Mouse (Mus musculus): ENCODE measurements around the gene Bscl2. TPM values are rescaled to one million over a fixed set of nuclear protein-coding genes. Genes with fewer than 3 reads are reported as not detected.
"Not testable (repeated sequence)": the region's sequence is repeated elsewhere in the genome, so short reads cannot be mapped to it uniquely, and the experiment has no call there.

Gene Bscl2
- polyA plus RNA-seq, 1 experiment from 2014 or later, result 41.4 TPM

GRCm38 (mm10) chr19:8887585-8888463, 50.6 kb downstream of the Bscl2 start:
- Histone ChIP-seq H3K27me3 (replicated peaks; ENCODE audit: low read depth, poor library complexity, severe bottlenecking) (no peaks in the 10 kb centered on the region), H3K4me1 (peaks cover 17% of the 10 kb centered on the region), H3K4me3 (peak overlapping the region; percentile 71), H3K36me3 (replicated peaks) (peaks cover 23% of the 10 kb centered on the region), H3K9me3 (no peaks in the 10 kb centered on the region), H3K27ac (replicated peaks) (peak overlapping the region; percentile 93)
- DNase-seq (ENCODE audit: low spot score), result peak; percentile 18
- 15% methylated on average over 19 of the region's 19 CpGs for WGBS

- Histone ChIP-seq H3K4me1 (peaks cover 21% of the 10 kb centered on the region), H3K9me3 (no peaks in the 10 kb centered on the region), H3K36me3 (replicated peaks) (peaks cover 23% of the 10 kb centered on the region), H3K27ac (replicated peaks) (peak within 1 kb of the TSS; percentile 93), H3K27me3 (replicated peaks; ENCODE audit: low read depth, poor library complexity, severe bottlenecking) (no peaks in the 10 kb centered on the region), H3K4me3 (peak within 1 kb of the TSS; percentile 71)
- under 1% methylated on average over 58 of the region's 58 CpGs for WGBS
- DNase-seq (ENCODE audit: low spot score), result peak; percentile 97
These were observed 51.5 kb downstream of the Bscl2 start, which contains the start of the genes 1810009A15Rik and Gm49416 for GRCm38 (mm10) chr19:8888511-8889385. 1810009A15Rik (plus strand) TSS chr19:8888853. Gm49416 (plus strand) TSS chr19:8888926.

- H3K27ac ChIP-seq (replicated peaks), result peak within 1 kb of the TSS; percentile 95
- WGBS, result 4% methylated on average over 54 of the region's 54 CpGs
- H3K36me3 ChIP-seq (replicated peaks), result peaks cover 51% of the 10 kb centered on the region
These were observed 55.8 kb downstream of the Bscl2 start, which contains the start of gene Ints5 for GRCm38 (mm10) chr19:8892829-8893766. Ints5 (plus strand) TSS chr19:8893005.

GRCm38 (mm10) chr19:8895397-8895960, 58.2 kb downstream of the Bscl2 start:
- Histone ChIP-seq H3K27ac (replicated peaks) (no peak overlapping the region), H3K4me1 (peaks cover 44% of the 10 kb centered on the region), H3K27me3 (replicated peaks; ENCODE audit: low read depth, poor library complexity, severe bottlenecking) (no peaks in the 10 kb centered on the region), H3K36me3 (replicated peaks) (peaks cover 47% of the 10 kb centered on the region), H3K9me3 (no peaks in the 10 kb centered on the region), H3K4me3 (no peak overlapping the region; the same call in 1 of the 2 replicates)
- no peak for DNase-seq (ENCODE audit: low spot score)
- 89% methylated on average over 9 of the region's 9 CpGs for WGBS

More at GRCm38 (mm10) chr19:8892829-8893766, 55.8 kb downstream of the Bscl2 start, which contains the start of gene Ints5:
- Histone ChIP-seq H3K27me3 (replicated peaks; ENCODE audit: low read depth, poor library complexity, severe bottlenecking) (no peaks in the 10 kb centered on the region), H3K4me3 (peak within 1 kb of the TSS; percentile 91), H3K4me1 (peaks cover 38% of the 10 kb centered on the region), H3K9me3 (no peaks in the 10 kb centered on the region)
- peak; percentile 88 for DNase-seq (ENCODE audit: low spot score)

- H3K27ac ChIP-seq (replicated peaks); DNase-seq (ENCODE audit: low spot score); H3K9me3 ChIP-seq; H3K27me3 ChIP-seq (replicated peaks; ENCODE audit: low read depth, poor library complexity, severe bottlenecking): not testable (repeated sequence)
- 89% methylated on average over 5 of the region's 5 CpGs for WGBS
- peaks cover 45% of the 10 kb centered on the region for H3K36me3 ChIP-seq (replicated peaks)
- H3K4me1 ChIP-seq, result peaks cover 44% of the 10 kb centered on the region
- peak overlapping the region; percentile 93; the same call in 1 of the 2 replicates for H3K4me3 ChIP-seq
These were observed 59.0 kb downstream of the Bscl2 start for GRCm38 (mm10) chr19:8896231-8896630.

- DNase-seq (ENCODE audit: low spot score), result peak; percentile 65
- WGBS, result 26% methylated on average over 21 of the region's 21 CpGs
- Histone ChIP-seq H3K27ac (replicated peaks) (peak overlapping the region; percentile 96), H3K4me3 (peak overlapping the region; percentile 93), H3K36me3 (replicated peaks) (peaks cover 49% of the 10 kb centered on the region), H3K4me1 (peaks cover 44% of the 10 kb centered on the region)
- not testable (repeated sequence) for H3K9me3 ChIP-seq; H3K27me3 ChIP-seq (replicated peaks; ENCODE audit: low read depth, poor library complexity, severe bottlenecking)
These were observed 60.1 kb downstream of the Bscl2 start for GRCm38 (mm10) chr19:8897211-8897864.

- Histone ChIP-seq H3K27ac (replicated peaks) (peak within 1 kb of the TSS; percentile 96), H3K4me3 (peak within 1 kb of the TSS; percentile 93), H3K9me3 (no peaks in the 10 kb centered on the region), H3K27me3 (replicated peaks; ENCODE audit: low read depth, poor library complexity, severe bottlenecking) (no peaks in the 10 kb centered on the region), H3K36me3 (replicated peaks) (peaks cover 56% of the 10 kb centered on the region), H3K4me1 (peaks cover 44% of the 10 kb centered on the region)
- WGBS, result under 1% methylated on average over 53 of the region's 53 CpGs
- DNase-seq (ENCODE audit: low spot score), result peak; percentile 98
These were observed 60.7 kb downstream of the Bscl2 start, which contains the start of gene Ganab for GRCm38 (mm10) chr19:8897865-8898495. Ganab (plus strand) TSS chr19:8898071.

Small RNAs within 50 kb of the gene (microRNA-seq; reads per million reads assigned to microRNA genes)
- not detected for gene Mir5136

Other genes with a start within 250 kb of the Bscl2 start
- not detected in 2 replicates for gene Slc22a8, start 246.2 kb upstream of the Bscl2 start, polyA plus RNA-seq (2016; fragmentation: Nextera tagmentation; extraction: Ambion mirVana)
- 0.10 and 0.24 TPM in 2 replicates for gene Slc22a6, start 219.4 kb upstream of the Bscl2 start, polyA plus RNA-seq (2016; fragmentation: Nextera tagmentation; extraction: Ambion mirVana)
- gene Chrm1, start 173.7 kb upstream of the Bscl2 start, polyA plus RNA-seq (2016; fragmentation: Nextera tagmentation; extraction: Ambion mirVana), result 0.04 and 0.09 TPM in 2 replicates
- 125 and 127 TPM in 2 replicates for gene Slc3a2, start 114.1 kb upstream of the Bscl2 start, polyA plus RNA-seq (2016; fragmentation: Nextera tagmentation; extraction: Ambion mirVana)
- 117 and 127 TPM in 2 replicates for gene Wdr74, start 101.6 kb upstream of the Bscl2 start, polyA plus RNA-seq (2016; fragmentation: Nextera tagmentation; extraction: Ambion mirVana)
- gene 1700092M07Rik, start 96.7 kb upstream of the Bscl2 start, polyA plus RNA-seq (2016; fragmentation: Nextera tagmentation; extraction: Ambion mirVana), result 3.4 and 3.5 TPM in 2 replicates
- gene Stx5a, start 96.1 kb upstream of the Bscl2 start, polyA plus RNA-seq (2016; fragmentation: Nextera tagmentation; extraction: Ambion mirVana), result 97.0 and 108 TPM in 2 replicates
- 254 and 269 TPM in 2 replicates for gene Nxf1, start 80.4 kb upstream of the Bscl2 start, polyA plus RNA-seq (2016; fragmentation: Nextera tagmentation; extraction: Ambion mirVana)
- gene Tmem223, start 66.5 kb upstream of the Bscl2 start, polyA plus RNA-seq (2016; fragmentation: Nextera tagmentation; extraction: Ambion mirVana), result 179 and 185 TPM in 2 replicates
- gene Tmem179b, start 63.0 kb upstream of the Bscl2 start, polyA plus RNA-seq (2016; fragmentation: Nextera tagmentation; extraction: Ambion mirVana), result 43.4 and 46.7 TPM in 2 replicates
- 44.7 and 46.3 TPM in 2 replicates for gene Taf6l, start 51.0 kb upstream of the Bscl2 start, polyA plus RNA-seq (2016; fragmentation: Nextera tagmentation; extraction: Ambion mirVana)
- gene Polr2g, start 38.9 kb upstream of the Bscl2 start, polyA plus RNA-seq (2016; fragmentation: Nextera tagmentation; extraction: Ambion mirVana), result 193 and 205 TPM in 2 replicates
- gene Zbtb3, start 34.9 kb upstream of the Bscl2 start, polyA plus RNA-seq (2016; fragmentation: Nextera tagmentation; extraction: Ambion mirVana), result 6.5 and 6.9 TPM in 2 replicates
- gene Ttc9c, start 18.1 kb upstream of the Bscl2 start, polyA plus RNA-seq (2016; fragmentation: Nextera tagmentation; extraction: Ambion mirVana), result 83.8 and 85.6 TPM in 2 replicates
- gene Hnrnpul2, start 17.5 kb upstream of the Bscl2 start, polyA plus RNA-seq (2016; fragmentation: Nextera tagmentation; extraction: Ambion mirVana), result 4.8 and 5.0 TPM in 2 replicates
- gene AC129217.1, start 7.7 kb upstream of the Bscl2 start, polyA plus RNA-seq (2016; fragmentation: Nextera tagmentation; extraction: Ambion mirVana), result not detected in 2 replicates
- gene Gng3, start 1.7 kb downstream of the Bscl2 start, polyA plus RNA-seq (2016; fragmentation: Nextera tagmentation; extraction: Ambion mirVana), result 29.3 and 32.0 TPM in 2 replicates
- 0.55 and 0.57 TPM in 2 replicates for gene Lrrn4cl, start 13.3 kb downstream of the Bscl2 start, polyA plus RNA-seq (2016; fragmentation: Nextera tagmentation; extraction: Ambion mirVana)
- gene Ubxn1, start 34.0 kb downstream of the Bscl2 start, polyA plus RNA-seq (2016; fragmentation: Nextera tagmentation; extraction: Ambion mirVana), result 218 and 220 TPM in 2 replicates
- 59.0 and 62.0 TPM in 2 replicates for gene Uqcc3, start 43.5 kb downstream of the Bscl2 start, polyA plus RNA-seq (2016; fragmentation: Nextera tagmentation; extraction: Ambion mirVana)
- 115 and 118 TPM in 2 replicates for gene Lbhd1, start 46.3 kb downstream of the Bscl2 start, polyA plus RNA-seq (2016; fragmentation: Nextera tagmentation; extraction: Ambion mirVana)
- gene Gm49403, start 46.5 kb downstream of the Bscl2 start, polyA plus RNA-seq (2016; fragmentation: Nextera tagmentation; extraction: Ambion mirVana), result not detected in 2 replicates
- gene 1810009A15Rik, start 51.4 kb downstream of the Bscl2 start, polyA plus RNA-seq (2016; fragmentation: Nextera tagmentation; extraction: Ambion mirVana), result 159 and 167 TPM in 2 replicates
- 0.59 and 0.96 TPM in 2 replicates for gene Gm49416, start 51.5 kb downstream of the Bscl2 start, polyA plus RNA-seq (2016; fragmentation: Nextera tagmentation; extraction: Ambion mirVana)
- gene Ints5, start 55.5 kb downstream of the Bscl2 start, polyA plus RNA-seq (2016; fragmentation: Nextera tagmentation; extraction: Ambion mirVana), result 59.0 and 60.9 TPM in 2 replicates
- 116 TPM in 2 replicates for gene Ganab, start 60.6 kb downstream of the Bscl2 start, polyA plus RNA-seq (2016; fragmentation: Nextera tagmentation; extraction: Ambion mirVana)
- 46.7 and 47.3 TPM in 2 replicates for gene B3gat3, start 82.9 kb downstream of the Bscl2 start, polyA plus RNA-seq (2016; fragmentation: Nextera tagmentation; extraction: Ambion mirVana)
- gene Rom1, start 91.9 kb downstream of the Bscl2 start, polyA plus RNA-seq (2016; fragmentation: Nextera tagmentation; extraction: Ambion mirVana), result 3.1 and 3.8 TPM in 2 replicates
- gene Eml3, start 92.1 kb downstream of the Bscl2 start, polyA plus RNA-seq (2016; fragmentation: Nextera tagmentation; extraction: Ambion mirVana), result 28.9 and 30.1 TPM in 2 replicates
- 212 and 216 TPM in 2 replicates for gene Mta2, start 104.4 kb downstream of the Bscl2 start, polyA plus RNA-seq (2016; fragmentation: Nextera tagmentation; extraction: Ambion mirVana)
- 45.2 and 47.8 TPM in 2 replicates for gene Tut1, start 116.4 kb downstream of the Bscl2 start, polyA plus RNA-seq (2016; fragmentation: Nextera tagmentation; extraction: Ambion mirVana)
- 550 and 554 TPM in 2 replicates for gene Eef1g, start 129.6 kb downstream of the Bscl2 start, polyA plus RNA-seq (2016; fragmentation: Nextera tagmentation; extraction: Ambion mirVana)
- 9.3 and 10.0 TPM in 2 replicates for gene Ahnak, start 151.8 kb downstream of the Bscl2 start, polyA plus RNA-seq (2016; fragmentation: Nextera tagmentation; extraction: Ambion mirVana)